Mouse (Mus musculus) thymus, postnatal 14 days (tissue): ENCODE results near the gene Cabp2.
"Not testable (repeated sequence)": the region's sequence is repeated elsewhere in the genome, so short reads cannot be mapped to it uniquely, and the experiment has no call there.

Experiments used
- DNase-seq: peaks from one replicate; pipeline ENCODE4 v3.0.0; 2021

Cabp2 gene

DNA sequence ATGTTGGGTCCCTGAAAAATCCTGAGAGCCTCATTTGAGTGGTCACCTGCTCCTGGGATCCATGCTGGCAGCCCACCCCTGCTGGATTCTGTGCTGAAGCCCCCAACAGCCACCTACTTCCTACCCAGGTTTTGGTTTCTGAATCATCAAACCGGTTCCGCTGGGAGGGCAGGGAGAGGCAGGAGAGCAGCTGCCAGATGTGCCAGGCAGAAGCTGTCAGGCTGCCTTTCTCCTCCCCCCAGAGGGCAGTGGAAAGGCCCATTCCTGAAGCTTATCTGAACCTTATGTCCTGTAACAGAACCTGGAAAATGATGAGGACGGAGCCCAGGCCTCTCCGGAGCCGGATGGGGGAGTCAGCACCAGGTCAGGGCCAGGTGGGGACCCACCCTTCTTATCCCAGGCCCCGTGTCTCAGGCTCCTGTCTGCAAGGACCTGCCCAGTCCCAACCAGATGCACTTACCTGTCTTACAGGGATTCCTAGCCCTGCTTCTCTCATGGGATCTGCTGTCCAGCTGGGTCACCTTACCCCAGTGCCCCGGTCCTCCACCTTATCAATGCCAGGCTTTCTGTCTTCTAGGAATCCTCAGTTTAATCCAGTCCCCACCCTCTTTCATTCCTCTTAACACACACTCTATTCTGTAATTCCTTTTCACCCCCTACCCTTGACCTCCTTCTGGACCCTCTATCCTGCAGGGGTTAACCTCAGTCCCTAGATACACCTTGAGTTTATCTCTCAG is 45.5 kb downstream of the Cabp2 start:
- DNase-seq = peak; percentile 50

DNA sequence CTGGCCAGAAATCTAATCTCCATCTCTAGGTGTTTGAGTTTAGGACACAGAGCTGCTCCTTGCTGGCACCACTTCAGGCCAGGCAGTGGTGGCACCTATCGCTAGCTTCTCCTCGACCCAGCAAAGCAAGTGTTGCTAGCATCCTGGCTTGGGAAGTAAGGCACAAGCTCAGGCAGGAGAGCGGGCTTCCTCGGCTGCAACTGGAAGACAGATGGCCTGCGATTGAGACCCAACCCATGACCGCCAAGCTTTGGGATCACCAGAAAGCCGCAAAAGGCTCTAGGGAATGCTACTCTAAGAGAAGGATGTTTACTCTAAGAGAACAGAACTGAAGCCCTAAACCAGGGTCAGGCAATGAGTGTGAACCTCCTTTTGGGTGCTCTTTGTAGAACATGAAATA is 48.1 kb downstream of the Cabp2 start:
- DNase-seq = no peak

DNA sequence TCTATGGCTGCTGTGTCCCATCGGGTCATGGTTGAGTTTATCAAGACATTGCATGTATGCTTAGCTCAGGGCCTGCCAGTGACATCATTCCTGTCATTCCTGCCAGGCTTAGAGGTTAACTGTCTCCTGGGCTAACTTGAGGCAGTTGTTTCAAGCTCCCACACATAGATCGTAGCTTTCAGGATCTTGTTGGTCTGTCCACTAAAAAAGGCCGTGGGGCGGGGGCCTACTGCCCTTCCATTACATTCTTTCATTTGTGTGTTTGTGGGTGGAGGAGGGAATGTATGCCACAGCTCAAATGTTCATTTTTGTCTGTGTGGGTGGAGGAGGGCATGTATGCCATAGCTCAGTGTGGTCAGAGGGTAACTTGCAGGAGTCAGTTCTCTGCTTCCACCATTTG is 48.7 kb downstream of the Cabp2 start:
- DNase-seq = no peak

DNA sequence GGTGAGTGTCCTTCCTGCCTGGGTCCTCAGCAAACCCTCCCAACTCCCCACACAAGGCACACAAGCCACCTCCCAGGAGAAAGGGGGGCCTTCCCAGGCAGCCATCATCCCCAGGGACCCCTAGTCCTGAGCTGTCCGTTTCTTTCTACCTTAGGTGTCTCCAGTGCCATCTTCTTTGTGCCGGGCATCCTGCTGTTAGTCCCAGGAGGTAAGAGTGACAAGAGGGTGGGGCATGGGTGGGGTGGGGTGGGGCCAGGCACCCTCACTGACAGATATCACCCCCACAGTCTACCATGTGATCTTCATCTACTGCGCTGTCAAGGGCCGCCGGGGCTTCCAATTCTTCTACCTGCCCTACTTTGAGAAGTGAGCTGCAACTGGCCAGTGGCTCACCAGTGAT is 49.7 kb downstream of the Cabp2 start:
- DNase-seq = no peak

DNA sequence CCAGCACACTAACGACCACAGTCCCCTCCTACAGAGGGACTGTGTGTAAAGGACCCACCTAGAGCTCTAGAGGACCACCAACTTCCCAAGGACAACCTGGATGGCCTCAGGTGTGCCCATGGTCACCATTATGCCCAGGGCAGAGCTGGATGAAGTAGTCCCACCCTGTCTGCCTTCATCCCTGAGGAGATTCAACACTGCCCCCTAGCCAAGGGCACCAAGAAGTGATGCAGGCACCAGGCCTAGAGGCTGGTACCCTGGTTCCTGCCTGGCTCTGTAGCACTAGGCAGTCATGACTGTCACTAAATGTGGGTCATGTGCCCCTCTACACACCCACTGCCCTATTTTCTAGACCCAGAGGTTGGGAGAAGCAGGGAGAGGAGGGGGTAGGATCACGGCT is 50.4 kb downstream of the Cabp2 start:
- no peak for DNase-seq

DNA sequence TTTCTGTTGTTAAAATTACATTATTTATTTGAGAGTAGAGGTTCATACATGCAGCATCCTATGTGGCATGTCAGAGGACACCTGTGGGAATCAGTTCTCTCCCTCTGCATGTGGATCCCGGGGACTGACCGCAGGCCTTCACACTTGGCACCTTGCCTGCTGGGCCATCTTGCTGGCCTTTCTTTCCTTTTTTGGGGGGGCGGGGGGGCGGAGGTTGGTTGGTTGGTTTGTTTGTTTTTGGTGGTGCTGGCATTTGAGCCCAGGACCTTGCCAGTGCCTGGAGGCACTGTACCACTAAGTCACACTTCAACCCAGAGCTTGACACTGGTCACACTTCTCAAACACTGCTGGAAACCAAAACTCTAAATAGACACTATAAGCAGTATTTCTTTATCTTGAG is 53.0 kb downstream of the Cabp2 start:
- no peak for DNase-seq

DNA sequence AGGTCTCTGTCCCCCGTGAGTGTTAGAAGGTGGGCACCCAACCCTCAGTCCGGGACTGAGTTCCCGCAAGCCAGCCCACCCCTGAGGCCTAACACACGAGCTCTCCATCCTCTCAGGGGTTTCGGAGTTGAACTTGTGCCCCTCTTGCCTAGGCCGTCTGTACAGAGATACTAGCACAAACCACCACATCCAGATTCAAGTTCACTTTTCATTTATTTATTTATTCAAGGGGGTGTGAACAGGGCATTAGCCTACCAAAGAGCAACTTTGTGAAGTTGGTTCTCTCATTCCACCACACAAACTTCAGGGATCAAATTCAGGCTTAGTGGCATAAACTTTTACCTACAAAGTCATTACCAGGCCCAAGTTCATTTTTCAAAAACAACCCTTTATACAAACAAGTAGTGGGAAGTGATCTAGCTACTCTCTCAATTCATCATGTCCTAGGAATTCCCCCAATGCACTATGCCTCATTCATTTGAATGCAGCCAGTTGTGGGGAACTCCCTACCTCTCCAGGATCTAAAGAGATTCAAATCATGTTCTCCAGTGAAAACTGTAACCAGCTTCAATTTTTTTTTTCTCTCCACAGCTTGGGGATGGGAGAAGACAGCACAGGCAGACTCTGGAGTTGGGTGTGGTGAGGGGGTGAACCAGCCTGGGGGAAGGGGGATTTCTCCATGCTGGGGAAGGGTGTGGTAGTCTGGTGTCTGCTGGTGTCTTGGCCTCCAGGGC is 54.0 kb downstream of the Cabp2 start:
- DNase-seq = not testable (repeated sequence)

DNA sequence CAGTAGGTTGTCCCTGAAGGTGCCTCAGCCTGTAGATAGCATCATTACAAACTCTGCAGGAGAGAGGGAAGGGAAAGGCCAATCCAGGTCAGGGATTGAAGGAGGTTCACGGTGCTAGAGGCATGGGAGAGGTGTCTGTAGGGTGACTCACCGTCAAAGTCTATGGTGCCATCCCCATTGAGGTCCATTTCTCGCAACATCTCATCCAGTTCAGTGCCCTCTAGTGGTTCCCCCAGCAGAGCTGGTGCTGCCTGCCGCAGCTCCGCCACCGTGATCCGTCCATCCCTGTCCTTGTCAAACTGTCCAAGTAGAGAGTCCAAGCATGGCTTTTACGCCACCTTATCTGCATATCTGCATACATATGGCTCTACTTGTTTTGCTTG is 54.6 kb downstream of the Cabp2 start:
- DNase-seq = not testable (repeated sequence)

DNA sequence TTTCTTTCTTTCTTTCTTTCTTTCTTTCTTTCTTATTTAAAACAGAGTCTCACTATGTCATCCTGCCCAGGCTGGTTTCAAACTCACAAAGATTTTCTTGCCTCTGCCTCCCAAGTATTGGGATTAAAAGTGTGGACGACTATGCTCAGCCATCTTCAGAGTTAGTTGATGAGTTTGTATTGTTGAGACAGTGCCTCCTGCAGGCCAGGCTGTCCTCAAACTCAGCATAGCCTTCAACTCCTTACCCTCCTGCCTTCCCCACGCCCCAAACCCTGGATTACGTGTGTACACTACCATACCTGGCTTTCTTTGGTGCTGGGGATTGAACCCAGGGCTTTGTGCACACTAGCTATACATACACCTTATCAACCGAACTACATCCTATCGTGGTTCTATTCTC is 55.1 kb downstream of the Cabp2 start:
- DNase-seq = no peak
